Mouse (Mus musculus) kidney, adult 9 months (tissue): Measurements from ENCODE around the gene Klhl20.
"Not testable (repeated sequence)": the region's sequence is repeated elsewhere in the genome, so short reads cannot be mapped to it uniquely, and the experiment has no call there.

ENCODE experiments used
- DNase-seq: peaks from one replicate; pipeline ENCODE4 v3.0.0; 2022

The Klhl20 gene

DNA sequence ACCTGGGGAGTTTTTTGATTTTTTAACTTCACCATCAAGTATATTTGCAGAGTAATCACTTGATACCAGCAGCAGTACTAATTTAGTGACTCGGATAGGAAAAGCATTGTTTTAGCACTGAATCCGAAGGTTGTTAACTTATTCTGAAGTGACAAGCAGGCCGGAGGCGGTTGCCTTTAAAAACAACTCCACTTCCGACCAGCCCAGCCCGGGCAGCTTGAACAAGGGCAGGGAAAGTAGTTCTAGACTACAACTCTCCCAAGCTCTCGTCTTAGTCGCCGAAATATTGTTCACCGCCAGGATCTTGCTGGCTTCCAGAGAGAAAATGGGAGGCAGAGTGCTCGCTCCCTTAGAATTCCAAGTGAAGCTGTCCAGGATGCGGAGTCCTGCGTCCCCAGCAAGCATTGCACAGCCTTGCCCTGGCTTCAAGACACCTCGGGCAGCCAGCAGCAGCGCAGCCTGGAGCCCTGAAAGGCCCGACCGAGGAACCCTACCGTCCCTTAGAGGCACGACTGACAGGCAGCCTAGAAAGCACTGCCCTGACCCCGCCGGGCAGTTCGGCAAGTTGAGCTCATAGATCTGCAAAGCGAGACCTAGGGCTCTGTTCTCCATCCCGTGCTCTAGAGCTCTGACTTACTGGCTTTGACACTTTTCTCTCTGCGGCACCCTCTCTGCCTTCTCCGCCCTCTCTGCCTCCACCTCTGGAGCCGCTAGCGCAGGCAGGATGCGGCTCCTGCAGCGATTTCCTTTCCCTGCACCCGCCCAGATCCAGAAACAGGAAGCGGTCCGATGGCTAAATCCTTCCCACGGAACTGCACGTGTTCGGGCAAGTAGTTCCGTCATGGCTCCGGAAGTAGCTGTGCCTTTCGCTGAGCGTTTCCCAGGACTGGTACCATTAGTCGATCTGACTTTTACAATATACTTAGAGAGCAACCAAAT, at the start of gene Klhl20:
Gene Klhl20, minus strand, starts transcription at position 786 of the 939 bp plus-strand sequence.
- DNase-seq = peak; percentile 97

- DNase-seq = peak; percentile 68
Observed at GRCm38 (mm10) chr1:161180674-161181073, 49.4 kb upstream of the Klhl20 start.

DNA sequence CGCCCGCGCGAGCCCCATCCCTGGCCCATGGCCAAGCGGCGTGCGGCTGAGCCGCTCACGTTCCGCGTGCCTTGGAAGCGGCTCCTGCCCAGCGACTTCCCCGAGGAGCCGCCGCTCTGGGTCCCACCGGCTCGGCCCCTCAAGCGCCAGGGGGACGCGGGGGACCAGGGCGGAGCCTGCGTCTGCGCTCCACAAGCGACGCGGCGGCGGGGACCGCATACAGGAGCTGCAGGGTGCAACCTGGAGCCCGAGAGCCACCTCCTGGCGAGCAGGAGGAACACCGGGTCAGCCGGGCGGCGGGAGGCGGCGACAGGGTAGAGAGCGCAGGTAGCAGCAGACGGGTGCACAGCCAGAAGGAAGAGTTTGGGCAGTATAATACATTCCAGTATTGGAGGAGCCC, 39.3 kb upstream of the Klhl20 start:
- DNase-seq = peak; percentile 81

GRCm38 (mm10) chr1:161160266-161160665, 29.0 kb upstream of the Klhl20 start:
- no peak for DNase-seq

- no peak for DNase-seq
Observed at GRCm38 (mm10) chr1:161159214-161159613, 27.9 kb upstream of the Klhl20 start, which contains the start of gene Tex50. TSS of gene Tex50 (minus strand) at chr1:161159314.

DNA sequence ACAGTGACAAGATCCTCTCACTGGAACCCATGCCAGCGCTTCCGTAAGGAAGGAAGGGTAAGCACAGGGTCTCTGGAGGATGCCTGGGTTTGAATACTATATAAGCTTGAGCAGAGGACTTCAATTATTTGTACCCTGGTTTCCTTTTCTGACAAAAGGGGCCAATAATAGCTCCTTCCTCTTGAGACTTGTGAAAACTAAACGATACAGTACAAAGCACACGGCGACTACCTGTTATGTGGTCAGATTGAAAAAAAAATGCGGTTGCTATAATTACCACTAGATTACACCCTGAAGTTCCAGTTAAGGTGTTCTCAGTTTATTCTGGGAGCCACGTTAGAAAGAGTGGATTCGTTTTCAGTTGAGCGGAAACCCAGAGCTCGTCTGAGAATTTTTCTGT, 25.2 kb upstream of the Klhl20 start:
- DNase-seq = no peak

- no peak for DNase-seq
Observed at GRCm38 (mm10) chr1:161151098-161151497, 19.8 kb upstream of the Klhl20 start.

DNA sequence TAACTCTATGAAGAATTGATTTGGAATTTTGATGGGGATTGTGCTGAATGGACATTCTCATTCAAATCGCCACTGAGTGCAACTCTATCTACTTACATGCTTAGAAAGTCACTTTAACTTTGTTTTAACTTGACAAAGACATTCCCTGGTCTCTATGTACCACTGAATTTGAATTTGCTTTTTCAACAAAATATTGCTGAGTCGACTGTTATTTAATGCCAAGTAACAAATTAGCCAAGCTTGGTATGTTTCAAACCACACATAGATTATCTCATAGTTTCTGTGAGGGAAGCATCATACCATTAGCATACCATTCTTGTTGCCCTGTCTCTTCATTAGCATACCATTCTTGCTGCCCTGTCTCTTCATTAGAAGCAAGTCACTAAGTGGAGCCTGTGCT, 16.6 kb upstream of the Klhl20 start:
- DNase-seq = no peak

DNA sequence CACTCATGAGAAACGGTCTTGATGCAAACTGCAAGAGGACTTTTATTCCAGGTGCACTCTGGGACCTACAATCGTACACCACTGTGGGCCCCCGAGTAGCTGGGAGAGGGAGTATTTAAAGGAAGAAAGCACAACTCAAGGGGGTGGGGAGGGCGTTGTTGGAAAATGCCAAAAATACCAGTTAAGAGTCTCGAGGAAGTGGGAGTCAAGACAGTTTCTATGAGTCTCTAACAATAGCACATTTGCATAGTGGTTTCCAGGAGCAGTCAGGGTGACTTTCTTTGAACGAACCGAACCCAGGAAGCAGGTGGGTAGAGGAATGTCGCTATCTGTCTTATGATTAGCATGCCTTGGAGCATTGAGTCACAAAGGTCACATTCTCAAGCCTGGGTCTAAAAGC, 14.3 kb upstream of the Klhl20 start:
- DNase-seq = not testable (repeated sequence)

DNA sequence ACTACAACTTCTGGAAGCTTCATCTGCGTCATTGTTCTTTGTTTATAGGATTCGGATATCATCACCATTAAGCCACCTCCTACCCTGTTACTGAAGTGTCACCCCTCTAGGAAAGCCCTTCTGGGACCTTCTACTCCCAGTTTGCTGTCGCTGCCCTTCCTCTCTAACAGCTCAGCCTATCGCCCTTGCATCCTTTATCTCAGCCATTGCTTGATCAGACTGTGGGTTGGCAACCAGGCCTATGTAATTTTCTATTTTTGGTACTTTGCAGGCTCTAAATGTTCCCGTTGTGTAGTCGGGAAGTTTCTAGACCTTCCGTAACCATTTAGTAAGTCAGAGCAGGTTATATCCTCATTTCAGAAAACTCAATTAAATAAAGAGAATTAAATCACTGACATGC, 11.9 kb upstream of the Klhl20 start:
- no peak for DNase-seq

GRCm38 (mm10) chr1:161142531-161143159, 11.3 kb upstream of the Klhl20 start, which contains the start of gene Ankrd45:
TSS of gene Ankrd45 (plus strand) at chr1:161142691.
- DNase-seq = peak; percentile 58

GRCm38 (mm10) chr1:161140026-161140762, 8.9 kb upstream of the Klhl20 start:
- DNase-seq = no peak

GRCm38 (mm10) chr1:161139496-161139895, 8.2 kb upstream of the Klhl20 start:
- no peak for DNase-seq

DNA sequence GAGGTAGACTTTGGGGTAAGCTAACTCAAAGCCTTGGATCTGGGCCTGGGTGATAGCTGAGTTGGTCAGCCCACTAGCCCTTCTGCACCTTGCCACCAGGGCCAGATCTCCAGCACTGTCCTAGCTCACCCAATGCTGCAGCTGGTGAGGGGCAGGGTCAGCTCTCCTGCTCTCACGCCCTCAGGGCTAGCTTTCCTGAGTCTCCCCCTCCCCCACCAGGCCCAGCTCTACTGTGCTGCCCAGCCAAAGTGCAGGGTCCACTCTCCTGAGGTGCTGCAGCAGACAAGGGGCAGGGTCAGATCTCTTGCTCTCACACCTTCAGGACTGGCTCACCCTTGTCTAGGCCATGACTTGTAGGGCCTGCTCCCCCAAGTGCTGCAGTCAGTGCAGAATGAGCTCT, 4.8 kb downstream of the Klhl20 start:
- DNase-seq = peak; percentile 88

- peak; percentile 83 for DNase-seq
Observed at GRCm38 (mm10) chr1:161122661-161123418, 8.5 kb downstream of the Klhl20 start.

- DNase-seq = peak; percentile 53
Observed at GRCm38 (mm10) chr1:161114591-161114990, 16.7 kb downstream of the Klhl20 start.

GRCm38 (mm10) chr1:161109216-161109615, 22.1 kb downstream of the Klhl20 start:
- DNase-seq = peak; percentile 55

DNA sequence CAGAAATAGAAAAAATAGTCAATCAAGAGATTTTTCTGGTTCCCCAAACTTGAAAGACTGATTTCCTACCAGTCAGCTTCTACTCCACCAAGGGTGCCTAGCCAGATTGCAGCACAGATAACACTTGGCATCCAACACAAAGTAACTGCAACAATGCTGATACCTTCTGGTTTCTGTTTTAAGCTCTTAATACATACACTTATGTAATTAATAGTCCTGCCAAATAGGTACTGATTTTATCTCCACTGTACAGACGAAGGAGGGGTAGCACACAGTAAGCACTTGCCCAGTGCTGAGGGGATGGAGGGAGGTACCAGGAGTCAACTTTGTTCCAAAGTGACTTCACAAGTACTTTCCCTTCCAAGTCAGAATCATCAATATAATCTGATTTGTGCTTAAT, 27.5 kb downstream of the Klhl20 start:
- DNase-seq = no peak

- no peak for DNase-seq
Observed at GRCm38 (mm10) chr1:161099721-161100405, 31.4 kb downstream of the Klhl20 start.

- no peak for DNase-seq
Observed at GRCm38 (mm10) chr1:161077243-161077642, 54.1 kb downstream of the Klhl20 start.

- DNase-seq = peak; percentile 79
Observed at GRCm38 (mm10) chr1:161076238-161076637, 55.1 kb downstream of the Klhl20 start.

DNA sequence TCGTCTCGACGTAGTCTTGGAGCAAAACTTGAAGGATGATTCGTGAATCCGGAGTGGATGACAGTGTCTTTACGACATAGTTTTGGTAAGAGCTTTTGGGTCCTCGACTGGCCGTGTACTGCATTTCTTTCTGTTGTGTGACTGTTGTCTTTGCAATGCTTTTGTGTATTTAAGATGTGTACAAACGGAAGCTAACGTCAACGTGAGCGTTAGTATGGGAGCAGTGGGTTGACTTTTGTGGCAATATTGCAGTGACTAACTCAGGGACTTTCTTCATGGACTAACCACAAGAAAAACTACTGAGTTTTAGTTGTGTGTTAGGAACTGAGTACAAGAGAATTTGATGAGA, 60.1 kb downstream of the Klhl20 start:
- no peak for DNase-seq
